Mouse (Mus musculus): ENCODE results near the gene Taf15. TPM values are rescaled to one million over a fixed set of nuclear protein-coding genes. Genes with fewer than 3 reads are reported as not detected.

The Taf15 gene
- polyA plus RNA-seq, 1 experiment = 29.8 TPM

DNA sequence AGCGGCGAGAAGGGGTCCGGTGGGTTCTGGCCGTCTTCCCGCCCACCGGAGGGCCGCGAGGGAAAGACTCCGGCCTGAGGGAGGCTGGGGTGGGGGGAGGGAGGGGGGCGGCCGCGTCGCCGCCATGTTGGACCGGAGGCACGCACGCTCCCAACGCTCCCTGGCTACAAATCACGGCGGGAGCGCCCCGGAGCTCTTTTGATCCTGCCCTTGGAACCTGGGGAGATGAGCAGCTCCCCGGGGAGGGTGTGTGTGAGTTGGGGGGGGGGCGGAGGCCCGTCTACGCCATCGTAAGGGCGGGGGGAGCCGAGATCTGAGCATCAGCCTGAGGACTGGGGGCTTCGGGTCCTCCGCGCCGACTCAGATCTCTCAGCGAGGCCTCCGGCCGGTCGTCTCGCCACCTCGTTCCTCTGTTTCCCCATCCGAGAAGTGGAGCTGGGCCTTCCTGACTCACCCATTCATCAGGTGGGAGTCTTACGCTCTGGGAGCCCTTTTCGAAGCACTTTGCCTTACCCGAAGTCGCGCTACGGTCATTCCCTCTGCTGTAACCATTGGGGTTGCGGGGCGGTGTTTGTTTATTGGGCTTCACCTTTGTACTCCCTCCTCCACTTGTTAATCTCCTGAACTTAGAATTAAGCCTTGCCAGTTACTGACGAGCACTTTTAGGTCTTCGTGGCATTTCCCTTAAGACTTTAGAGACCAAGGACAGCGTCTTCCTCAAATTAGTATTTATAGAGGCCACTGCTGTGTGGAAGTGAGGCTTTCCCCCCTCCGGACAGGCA lies 540 bp downstream of the Taf15 start:
- Histone ChIP-seq H3K4me3 (ENCODE audit: insufficient read depth, low read depth, low read length) (peak overlapping the region; percentile 85), H3K27ac (replicated peaks; ENCODE audit: low read depth, low read length) (peak overlapping the region; percentile 80), H3K4me1 (ENCODE audit: control insufficient read depth, insufficient read depth, insufficient read length, low read length) (peaks cover 4% of the 10 kb centered on the region; the same call in 1 of the 2 replicates)

DNA sequence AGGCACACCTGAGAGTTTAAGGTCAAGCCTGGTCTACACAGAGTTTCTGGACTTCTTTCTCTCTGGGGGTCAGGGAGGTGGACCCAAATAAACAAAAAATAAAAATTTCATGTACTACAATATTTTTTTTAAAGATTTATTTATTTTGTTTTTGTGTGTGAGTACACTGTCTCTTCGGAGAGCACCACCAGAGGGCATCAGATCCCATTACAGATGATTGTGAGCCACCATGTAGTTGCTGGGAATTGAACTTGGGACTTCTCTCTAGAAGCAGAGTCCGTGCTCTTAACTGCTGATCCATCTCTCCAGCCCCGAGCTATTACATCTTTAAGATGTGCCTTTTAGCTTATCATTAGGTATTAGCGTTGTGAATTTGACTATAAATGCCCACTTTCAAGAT lies 18.6 kb downstream of the Taf15 start:
- no peak overlapping the region for H3K27ac ChIP-seq (replicated peaks; ENCODE audit: low read depth, low read length)
- no peaks in the 10 kb centered on the region for H3K4me1 ChIP-seq (ENCODE audit: control insufficient read depth, insufficient read depth, insufficient read length, low read length)

GRCm38 (mm10) chr11:83495571-83495970 lies 22.7 kb downstream of the Taf15 start:
- Histone ChIP-seq H3K4me3 (ENCODE audit: insufficient read depth, low read depth, low read length) (no peak overlapping the region), H3K27ac (replicated peaks; ENCODE audit: low read depth, low read length) (no peak overlapping the region), H3K4me1 (ENCODE audit: control insufficient read depth, insufficient read depth, insufficient read length, low read length) (no peaks in the 10 kb centered on the region)

More for the DNA sequence above, 18.6 kb downstream of the Taf15 start:
- no peak overlapping the region for H3K4me3 ChIP-seq (ENCODE audit: insufficient read depth, low read depth, low read length)

- Histone ChIP-seq H3K4me1 (ENCODE audit: control insufficient read depth, insufficient read depth, insufficient read length, low read length) (no peaks in the 10 kb centered on the region), H3K4me3 (ENCODE audit: insufficient read depth, low read depth, low read length) (no peak overlapping the region), H3K27ac (replicated peaks; ENCODE audit: low read depth, low read length) (no peak overlapping the region)
Measured at GRCm38 (mm10) chr11:83504308-83504707, 31.4 kb downstream of the Taf15 start.

GRCm38 (mm10) chr11:83509521-83509920 lies 36.6 kb downstream of the Taf15 start:
- H3K4me3 ChIP-seq (ENCODE audit: insufficient read depth, low read depth, low read length) = no peak overlapping the region
- no peak overlapping the region for H3K27ac ChIP-seq (replicated peaks; ENCODE audit: low read depth, low read length)
- H3K4me1 ChIP-seq (ENCODE audit: control insufficient read depth, insufficient read depth, insufficient read length, low read length) = no peaks in the 10 kb centered on the region

- Histone ChIP-seq H3K4me1 (ENCODE audit: control insufficient read depth, insufficient read depth, insufficient read length, low read length) (no peaks in the 10 kb centered on the region), H3K4me3 (ENCODE audit: insufficient read depth, low read depth, low read length) (no peak overlapping the region), H3K27ac (replicated peaks; ENCODE audit: low read depth, low read length) (no peak overlapping the region)
Measured at GRCm38 (mm10) chr11:83517153-83517552, 44.3 kb downstream of the Taf15 start.

DNA sequence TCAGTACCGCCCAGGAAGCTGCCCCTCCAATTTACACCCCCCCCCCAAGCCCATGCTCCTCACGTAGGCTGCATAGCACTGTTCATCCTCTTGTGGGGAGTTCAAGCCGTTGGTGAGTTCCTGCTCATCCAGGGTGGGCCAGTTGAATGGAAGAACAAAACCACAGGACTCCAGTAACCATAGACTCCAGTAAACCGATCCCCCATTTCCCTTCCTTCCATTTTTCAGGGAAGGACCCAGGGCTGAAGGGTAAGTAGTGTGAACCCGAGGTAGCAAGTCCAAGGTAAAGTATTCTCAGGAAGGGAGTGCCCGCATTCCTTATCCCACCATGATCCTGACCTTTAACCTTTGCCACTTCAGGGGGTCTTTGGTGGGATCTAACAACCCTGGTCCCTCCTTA lies 45.5 kb downstream of the Taf15 start:
- Histone ChIP-seq H3K4me1 (ENCODE audit: control insufficient read depth, insufficient read depth, insufficient read length, low read length) (no peaks in the 10 kb centered on the region), H3K27ac (replicated peaks; ENCODE audit: low read depth, low read length) (no peak overlapping the region), H3K4me3 (ENCODE audit: insufficient read depth, low read depth, low read length) (no peak overlapping the region)

DNA sequence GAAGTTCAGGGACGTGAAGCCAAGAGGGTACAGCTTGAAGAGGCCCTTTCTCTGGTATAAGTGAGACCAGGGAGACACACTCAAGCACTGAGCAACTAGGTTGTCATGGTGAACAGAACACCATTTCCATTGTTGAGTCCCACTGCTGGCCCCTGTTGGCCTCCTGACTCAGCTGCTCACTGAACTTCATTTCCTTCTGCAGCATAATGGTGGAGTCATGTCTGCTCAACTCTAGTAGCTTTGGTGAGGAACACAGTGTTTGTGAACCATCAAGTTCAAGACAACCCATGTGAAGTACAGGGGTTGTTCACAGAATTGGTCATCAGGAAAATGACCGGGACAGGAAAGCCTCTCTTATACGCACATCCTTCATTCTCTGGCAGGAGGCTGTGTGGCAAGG lies 49.2 kb downstream of the Taf15 start, which contains the start of gene Heatr9:
Gene Heatr9 (minus strand): TSS at position 101 of the 400 bp plus-strand sequence.
- H3K27ac ChIP-seq (replicated peaks; ENCODE audit: low read depth, low read length) = no peak within 1 kb of the TSS
- H3K4me3 ChIP-seq (ENCODE audit: insufficient read depth, low read depth, low read length) = no peak within 1 kb of the TSS
- no peaks in the 10 kb centered on the region for H3K4me1 ChIP-seq (ENCODE audit: control insufficient read depth, insufficient read depth, insufficient read length, low read length)

DNA sequence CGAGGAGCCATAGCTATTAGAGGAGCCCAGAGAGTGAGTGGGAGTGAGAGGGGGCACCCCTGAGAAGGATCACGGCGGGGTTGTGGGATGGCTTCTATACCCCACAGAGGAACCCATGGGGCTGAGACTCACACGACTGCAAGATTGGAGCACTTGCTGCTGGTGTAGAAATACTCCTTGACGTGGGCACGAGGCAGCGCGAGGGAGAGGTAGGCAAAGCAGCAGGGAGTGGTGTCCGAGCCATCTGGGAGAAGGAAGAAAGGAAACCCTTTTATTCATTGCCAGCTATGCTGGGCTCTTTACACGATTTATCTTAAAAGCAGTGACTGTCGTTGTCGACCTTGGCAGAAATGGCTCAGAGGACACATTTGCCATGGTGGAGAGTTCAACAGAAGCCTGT lies 56.1 kb downstream of the Taf15 start:
- H3K27ac ChIP-seq (replicated peaks; ENCODE audit: low read depth, low read length) = no peak overlapping the region
- H3K4me3 ChIP-seq (ENCODE audit: insufficient read depth, low read depth, low read length) = no peak overlapping the region
- no peaks in the 10 kb centered on the region for H3K4me1 ChIP-seq (ENCODE audit: control insufficient read depth, insufficient read depth, insufficient read length, low read length)

DNA sequence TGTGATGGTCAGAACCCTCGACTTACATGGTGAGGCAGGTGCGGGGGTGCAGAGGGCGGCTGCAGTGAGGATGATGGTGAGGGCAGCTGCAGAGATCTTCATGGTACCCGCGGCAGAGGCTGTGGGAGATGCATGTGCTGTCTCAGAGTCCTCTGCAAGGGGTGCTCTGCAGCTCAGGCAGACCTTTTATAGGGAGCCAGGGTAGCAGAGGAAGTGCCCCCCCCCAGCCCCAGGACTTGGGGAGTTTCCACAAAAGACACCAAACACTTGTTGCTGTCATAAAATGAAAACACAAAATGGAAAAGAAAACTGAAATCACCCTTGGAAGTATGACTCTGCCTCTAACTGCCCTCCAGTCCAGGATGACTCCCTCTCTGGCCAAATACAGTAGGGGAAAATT lies 57.5 kb downstream of the Taf15 start, which contains the start of gene Ccl5:
Gene Ccl5 (minus strand): TSS at position 159 of the 400 bp plus-strand sequence.
- H3K4me3 ChIP-seq (ENCODE audit: insufficient read depth, low read depth, low read length) = no peak within 1 kb of the TSS
- H3K4me1 ChIP-seq (ENCODE audit: control insufficient read depth, insufficient read depth, insufficient read length, low read length) = peaks cover 5% of the 10 kb centered on the region; the same call in 1 of the 2 replicates
- H3K27ac ChIP-seq (replicated peaks; ENCODE audit: low read depth, low read length) = no peak within 1 kb of the TSS

DNA sequence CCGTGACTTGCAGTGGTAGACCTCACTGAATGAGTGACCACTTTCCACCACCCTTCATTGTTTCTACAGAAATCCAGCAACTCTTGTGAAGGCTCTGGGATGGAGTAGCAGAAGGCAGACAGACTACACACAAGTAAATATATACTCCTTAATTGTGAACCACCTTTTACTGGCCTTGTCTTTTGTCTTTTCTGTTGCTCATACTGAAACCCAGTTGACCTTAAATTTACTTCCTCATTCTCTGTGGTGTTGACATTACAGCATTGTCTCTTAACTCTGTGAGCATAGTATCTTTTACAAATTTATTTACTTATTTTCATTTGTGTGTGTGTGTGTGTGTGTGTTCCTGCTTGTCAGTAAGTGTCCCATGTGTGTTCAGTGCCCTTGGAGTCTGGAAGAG lies 60.3 kb downstream of the Taf15 start:
- H3K27ac ChIP-seq (replicated peaks; ENCODE audit: low read depth, low read length) = no peak overlapping the region
- peaks cover 5% of the 10 kb centered on the region; the same call in 1 of the 2 replicates for H3K4me1 ChIP-seq (ENCODE audit: control insufficient read depth, insufficient read depth, insufficient read length, low read length)
- H3K4me3 ChIP-seq (ENCODE audit: insufficient read depth, low read depth, low read length) = no peak overlapping the region

GRCm38 (mm10) chr11:83534143-83534542 lies 61.3 kb downstream of the Taf15 start:
- H3K27ac ChIP-seq (replicated peaks; ENCODE audit: low read depth, low read length) = no peak overlapping the region
- no peak overlapping the region; the same call in 1 of the 2 replicates for H3K4me3 ChIP-seq (ENCODE audit: insufficient read depth, low read depth, low read length)
- peaks cover 5% of the 10 kb centered on the region; the same call in 1 of the 2 replicates for H3K4me1 ChIP-seq (ENCODE audit: control insufficient read depth, insufficient read depth, insufficient read length, low read length)

- no peak overlapping the region for H3K27ac ChIP-seq (replicated peaks; ENCODE audit: low read depth, low read length)
- peaks cover 5% of the 10 kb centered on the region; the same call in 1 of the 2 replicates for H3K4me1 ChIP-seq (ENCODE audit: control insufficient read depth, insufficient read depth, insufficient read length, low read length)
- peak overlapping the region; percentile 37 for H3K4me3 ChIP-seq (ENCODE audit: insufficient read depth, low read depth, low read length)
Measured at GRCm38 (mm10) chr11:83534609-83535423, 61.9 kb downstream of the Taf15 start.

DNA sequence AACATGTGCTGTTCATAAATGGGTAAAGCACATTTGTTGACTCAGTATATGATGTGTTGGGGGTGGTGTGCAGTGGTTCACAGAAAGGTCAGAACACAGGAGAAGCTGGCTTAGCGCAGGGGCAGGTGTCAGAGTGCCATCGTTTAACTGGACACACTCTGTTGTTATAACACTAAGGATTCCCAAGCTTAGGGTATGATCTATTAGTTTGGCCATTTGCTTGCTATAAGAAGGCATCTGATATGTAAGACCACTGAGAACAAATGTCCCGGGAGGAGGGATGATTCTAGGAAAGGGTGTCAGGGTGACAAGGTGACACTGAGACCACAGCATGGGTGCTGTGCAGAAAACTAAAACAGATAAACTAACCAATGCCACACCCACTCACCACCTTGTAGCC lies 63.9 kb downstream of the Taf15 start:
- Histone ChIP-seq H3K4me3 (ENCODE audit: insufficient read depth, low read depth, low read length) (no peak overlapping the region), H3K27ac (replicated peaks; ENCODE audit: low read depth, low read length) (no peak overlapping the region), H3K4me1 (ENCODE audit: control insufficient read depth, insufficient read depth, insufficient read length, low read length) (peaks cover 5% of the 10 kb centered on the region; the same call in 1 of the 2 replicates)

DNA sequence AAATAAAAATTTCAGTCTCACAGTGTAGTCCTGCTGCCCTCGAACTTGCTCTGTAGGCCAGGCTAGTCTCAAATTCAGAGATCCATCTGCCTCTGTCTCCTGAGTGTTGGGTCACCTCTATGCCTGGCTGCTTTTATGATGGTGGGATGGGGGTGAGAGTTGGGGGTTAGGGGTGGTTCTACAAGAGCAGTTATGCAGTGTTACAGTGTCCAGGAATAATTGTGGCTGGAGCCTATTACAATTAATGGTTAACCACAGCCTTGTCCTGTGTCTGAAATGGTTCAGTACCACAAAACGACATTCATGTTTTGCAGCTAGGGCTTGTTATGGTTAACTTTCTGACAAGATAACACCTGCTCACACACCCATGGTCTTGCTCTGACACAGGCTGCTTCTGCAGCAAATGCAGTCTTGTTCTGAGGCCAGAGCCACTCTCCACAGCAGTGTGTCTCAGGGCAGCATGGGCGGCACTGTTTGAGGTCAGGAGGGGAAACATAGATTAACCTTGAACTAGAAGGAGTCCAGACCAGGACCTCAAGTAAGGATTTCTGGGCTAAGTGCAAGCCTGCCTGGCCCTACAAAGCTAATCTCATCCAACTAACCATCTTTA lies 65.9 kb downstream of the Taf15 start:
- H3K4me1 ChIP-seq (ENCODE audit: control insufficient read depth, insufficient read depth, insufficient read length, low read length) = peaks cover 5% of the 10 kb centered on the region; the same call in 1 of the 2 replicates
- no peak overlapping the region for H3K27ac ChIP-seq (replicated peaks; ENCODE audit: low read depth, low read length)
- no peak overlapping the region for H3K4me3 ChIP-seq (ENCODE audit: insufficient read depth, low read depth, low read length)

Data from brown adipose tissue, adult 24 weeks (tissue).